Mouse (Mus musculus) urinary bladder, postnatal 4 days (tissue): ENCODE measurements around the gene Gm11444.
A peak's percentile ranks its signal among the peaks of the same experiment; 100 is the strongest.

Experiments
- DNase-seq, 2 experiments: peaks; one replicate each; pipeline ENCODE4 v3.0.0; 2021 to 2022; ENCODE audit warnings: low spot score in 2 of 2

The Gm11444 gene

DNA sequence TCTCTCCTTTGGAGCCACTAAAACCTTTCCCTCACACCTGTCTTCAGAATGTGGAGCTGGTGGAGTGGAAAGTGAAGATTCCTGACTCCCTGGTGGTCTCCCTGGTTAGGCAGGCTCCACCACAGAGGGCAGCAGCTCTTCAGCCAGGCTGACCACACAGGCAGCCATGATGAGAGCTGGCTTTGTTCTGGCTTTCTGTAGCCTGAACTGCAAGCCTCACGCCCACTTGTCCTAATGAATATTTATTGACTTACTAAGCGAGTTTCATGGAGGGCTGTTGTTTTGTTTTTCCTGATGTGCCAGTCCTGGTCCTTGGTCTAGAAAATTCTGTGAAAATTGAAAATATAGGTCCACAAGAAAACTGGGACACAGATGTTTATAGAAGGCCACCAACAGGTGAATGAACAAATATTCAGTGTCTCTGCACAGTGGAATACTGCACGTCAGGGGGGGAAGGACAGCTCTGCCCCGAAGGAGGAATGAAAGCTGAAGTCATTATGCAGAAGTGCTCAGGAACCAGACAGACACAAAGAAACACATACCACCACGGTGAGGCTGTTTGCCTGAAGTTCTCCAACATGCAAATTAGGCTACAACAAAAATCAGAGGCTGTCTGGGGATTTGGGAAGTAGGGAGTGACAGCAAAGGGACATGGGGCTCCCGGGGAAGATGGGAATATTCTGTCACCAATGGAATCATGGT is 8.0 kb upstream of the Gm11444 start:
- DNase-seq, result no peak

DNA sequence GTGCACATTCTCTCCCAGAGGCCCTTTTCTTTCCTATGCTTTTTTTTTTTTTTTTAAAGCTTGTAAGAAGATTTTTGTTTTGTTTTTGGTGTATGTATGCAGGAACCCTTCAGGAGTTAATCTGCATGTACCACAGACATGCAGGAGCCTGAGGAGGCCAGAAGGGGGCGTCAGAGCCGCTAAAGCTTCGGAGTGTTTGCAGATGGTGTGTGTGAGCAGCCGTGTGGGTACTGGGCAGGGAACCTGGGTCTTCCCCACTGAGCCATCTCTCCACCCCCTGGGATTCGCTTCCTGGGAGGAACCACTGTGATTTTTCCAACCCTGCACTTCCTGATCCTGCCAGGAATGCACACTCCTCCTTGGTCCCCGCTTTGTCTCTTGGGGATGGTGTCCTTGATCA is 625 bp upstream of the Gm11444 start:
- DNase-seq, result no peak

DNA sequence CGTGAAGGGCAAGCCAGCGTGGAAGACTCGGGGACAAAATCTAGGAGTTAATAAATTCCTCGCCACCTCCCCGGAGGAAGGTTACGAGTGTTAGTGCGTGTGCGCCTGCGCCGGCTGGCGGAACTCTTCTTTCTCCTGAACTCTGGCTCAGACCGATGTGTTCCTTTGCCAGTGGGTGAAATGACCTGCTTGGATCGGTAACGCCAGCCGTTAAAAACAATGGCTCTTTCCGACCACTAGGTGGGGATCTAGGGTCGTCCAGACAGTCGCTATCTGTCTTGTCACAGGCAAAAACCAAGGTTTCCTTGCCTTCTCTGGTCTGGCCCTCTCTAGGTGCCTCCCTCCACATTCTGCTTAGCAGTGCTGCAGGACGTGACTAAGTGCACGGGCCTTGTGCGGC is 1.1 kb downstream of the Gm11444 start:
- DNase-seq, result peak in 1 of 2 experiments; percentile 69

DNA sequence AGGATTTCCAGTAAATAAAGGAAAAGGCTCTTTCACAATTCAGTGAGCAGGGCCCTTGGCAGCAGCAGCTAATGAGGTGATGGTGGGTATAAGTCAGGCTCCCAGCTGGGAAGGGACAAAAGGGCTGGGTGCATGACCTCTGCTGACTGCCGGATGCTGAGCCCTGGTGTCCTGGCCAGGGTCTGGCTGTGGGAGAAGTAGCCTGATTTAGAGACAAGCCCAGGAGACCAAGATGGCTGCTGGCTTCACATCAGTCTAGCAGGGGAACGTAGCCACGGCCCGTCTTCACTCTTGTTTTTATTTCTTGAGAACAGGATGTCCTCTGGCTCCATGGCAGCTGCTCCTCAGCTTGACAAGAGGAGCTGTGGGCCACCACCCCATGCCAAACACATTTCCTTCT is 3.6 kb downstream of the Gm11444 start:
- no peak for DNase-seq

DNA sequence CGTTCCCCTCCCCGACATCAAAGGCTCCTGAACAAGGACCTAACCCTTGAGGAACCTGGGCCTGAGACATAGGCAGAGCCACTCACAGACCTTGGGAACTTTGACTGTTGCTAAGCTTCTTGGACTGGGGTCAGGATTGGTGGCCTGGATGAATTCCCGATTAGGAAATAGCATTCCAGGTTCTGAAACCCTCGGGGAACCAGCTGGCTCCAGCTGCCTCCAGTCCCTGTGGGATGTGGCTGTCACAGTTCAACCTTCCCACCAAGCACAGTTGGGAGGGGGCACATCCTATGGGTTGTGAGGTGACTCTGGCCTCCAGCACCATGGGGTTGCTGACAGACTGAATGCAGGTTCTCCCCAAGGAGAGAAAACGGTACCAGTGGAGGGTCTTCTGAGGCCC is 4.2 kb downstream of the Gm11444 start:
- DNase-seq, result no peak

DNA sequence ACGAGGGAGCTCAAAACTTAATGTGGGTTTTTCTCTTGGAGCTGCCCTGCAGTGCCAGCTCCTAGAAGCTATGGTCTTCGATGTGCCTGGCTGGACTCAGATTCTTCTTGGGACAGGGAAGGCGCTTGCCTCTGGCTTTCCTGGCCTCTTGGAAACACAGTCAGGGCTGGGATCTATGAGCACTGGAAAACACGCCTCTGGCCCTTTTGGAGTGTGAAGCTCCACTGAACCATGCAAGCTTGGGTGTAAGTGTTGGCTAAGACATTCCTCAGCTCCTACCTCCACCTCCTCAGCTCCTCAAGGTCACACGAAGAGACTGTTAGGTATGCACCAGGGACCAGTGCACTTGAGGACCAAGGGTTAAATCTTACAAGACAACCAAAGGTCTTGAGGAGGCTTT is 5.2 kb downstream of the Gm11444 start:
- DNase-seq, result no peak

DNA sequence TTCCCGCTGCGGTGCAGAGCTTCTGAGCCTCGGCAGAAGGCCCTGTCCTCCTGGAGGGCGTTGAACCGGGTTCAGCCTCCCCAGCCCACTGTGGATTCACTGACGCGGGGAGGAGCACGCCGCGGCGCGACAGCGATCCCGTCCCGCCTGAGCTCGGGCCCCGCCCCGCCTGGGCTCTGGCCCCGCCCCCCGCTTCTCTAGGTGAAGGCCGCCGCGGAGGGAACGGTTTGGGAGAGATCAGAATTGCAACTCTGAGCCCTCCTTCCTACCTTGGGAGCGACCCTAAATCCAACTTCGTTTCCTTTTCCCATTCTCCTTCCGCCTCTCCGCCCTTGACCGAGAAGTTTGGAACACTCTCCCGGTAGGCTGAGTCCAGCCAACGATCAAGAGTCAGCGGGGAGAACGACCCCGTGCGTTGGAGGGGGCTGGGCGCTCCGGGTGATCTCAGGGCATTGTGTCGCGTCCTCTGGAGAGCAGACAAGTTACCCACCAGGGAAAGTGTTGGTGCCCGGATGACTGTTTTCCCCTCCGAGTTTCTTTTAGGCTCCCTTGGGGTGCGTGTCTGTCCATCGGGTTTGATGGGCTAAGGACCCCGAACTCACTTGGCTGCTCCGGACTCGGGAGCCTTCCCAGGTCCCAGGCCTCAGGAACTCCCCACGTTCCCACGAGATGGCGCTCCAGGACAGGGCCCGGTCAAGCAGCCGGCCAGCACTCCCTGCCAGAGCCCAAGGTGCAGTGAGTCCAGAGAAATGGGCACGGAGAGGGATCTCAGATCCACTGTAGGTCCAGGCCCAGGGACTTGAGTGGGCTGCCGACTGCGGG is 5.8 kb downstream of the Gm11444 start:
- peak; percentile 88 to 94 for DNase-seq

DNA sequence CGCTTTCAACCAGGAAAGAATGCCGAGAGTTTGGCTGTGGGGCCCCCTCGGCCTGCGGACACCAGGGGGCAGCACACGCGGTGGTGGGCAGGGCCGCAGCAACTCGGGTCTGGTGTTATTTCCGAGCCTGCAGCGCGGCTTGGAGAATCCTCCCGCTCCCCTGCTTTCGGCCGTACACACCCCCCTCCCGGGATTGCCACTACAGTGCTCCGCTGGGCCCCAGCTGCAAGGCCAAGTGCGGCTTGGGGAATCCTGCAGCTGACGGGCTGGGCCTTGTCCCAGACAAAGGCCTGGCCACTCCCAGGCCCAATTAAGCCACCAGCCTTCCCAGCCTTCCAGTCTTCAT is 6.8 kb downstream of the Gm11444 start:
- DNase-seq, result peak; percentile 87 to 88

DNA sequence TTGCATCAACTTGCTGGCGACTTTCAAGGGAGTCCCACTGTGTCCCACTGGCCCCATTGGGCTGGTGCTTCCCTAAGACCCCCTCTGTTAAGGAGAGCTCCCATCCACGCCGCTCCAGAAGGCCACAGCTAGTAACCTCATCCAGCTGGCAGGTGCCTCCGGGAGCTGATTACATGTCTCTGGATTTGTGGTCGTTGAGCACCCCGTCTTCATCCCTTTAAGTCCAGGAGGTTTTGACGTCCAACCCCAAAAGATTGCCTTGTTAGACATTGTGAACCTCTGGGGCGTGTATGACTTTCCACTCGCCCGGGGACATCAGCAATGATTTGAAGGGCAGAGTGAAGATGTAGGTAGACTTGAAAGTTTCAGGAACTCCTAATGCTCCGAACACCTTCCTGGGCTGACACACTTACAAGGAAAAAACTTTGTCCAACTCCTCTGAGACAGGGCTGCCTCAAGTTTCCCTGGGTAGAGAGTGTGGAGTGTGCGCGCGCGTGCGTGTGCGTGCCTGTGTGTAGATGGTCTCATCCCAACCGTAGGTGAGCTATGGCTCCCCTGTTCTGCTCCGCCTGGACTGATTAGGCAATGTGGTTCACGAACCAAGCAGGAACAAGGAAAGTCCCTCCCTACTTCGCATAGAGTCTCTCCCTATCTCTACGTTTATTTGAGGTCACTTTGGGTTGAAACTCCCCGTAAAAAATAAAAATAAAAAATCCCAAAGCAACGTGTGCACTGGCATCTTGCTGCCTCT is 7.4 kb downstream of the Gm11444 start:
- peak in 1 of 2 experiments; percentile 27 for DNase-seq

DNA sequence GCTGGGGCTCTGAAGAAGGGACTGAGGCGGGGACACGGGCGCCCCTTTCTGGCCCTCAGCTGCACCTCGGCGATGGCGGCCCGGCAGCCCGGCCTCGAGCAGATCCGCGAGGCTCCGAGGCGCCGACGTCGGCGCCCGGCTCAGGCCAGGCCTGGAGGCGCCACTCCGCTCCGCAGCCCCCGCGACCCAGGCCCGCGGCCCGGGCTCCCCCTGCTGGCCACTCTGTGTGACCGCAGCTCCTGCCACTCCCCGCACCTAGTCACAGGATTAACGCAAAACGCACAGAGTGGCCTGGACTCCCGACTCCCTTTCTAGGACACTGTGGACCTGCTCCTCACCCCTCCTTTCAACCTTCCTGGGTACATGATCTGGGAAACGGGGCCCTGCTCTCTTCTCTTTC is 8.2 kb downstream of the Gm11444 start:
- DNase-seq, result peak; percentile 78 to 82

DNA sequence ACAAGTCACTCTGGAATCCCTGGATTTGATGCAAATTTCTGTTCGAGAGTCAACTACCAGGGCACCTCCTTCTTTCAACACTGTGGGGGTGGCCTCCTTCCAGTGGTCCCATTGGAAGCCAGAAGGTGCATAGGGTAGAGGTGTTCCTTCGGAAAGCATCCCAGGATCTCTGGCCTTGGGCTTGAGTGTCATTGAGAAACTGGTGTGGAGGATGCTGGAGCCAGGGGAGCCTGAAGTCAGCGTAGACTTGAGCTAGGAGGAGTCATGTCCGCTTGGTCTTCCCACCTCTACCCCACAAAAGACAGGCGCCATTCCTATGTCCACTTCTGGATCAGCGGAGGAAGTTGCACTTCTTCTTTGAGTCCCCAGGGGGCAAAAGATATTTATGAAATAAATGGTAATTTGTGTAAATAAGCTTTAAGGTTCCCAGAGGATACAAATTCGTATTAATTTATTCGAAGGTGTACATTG is 8.9 kb downstream of the Gm11444 start:
- DNase-seq, result peak in 1 of 2 experiments; percentile 29

DNA sequence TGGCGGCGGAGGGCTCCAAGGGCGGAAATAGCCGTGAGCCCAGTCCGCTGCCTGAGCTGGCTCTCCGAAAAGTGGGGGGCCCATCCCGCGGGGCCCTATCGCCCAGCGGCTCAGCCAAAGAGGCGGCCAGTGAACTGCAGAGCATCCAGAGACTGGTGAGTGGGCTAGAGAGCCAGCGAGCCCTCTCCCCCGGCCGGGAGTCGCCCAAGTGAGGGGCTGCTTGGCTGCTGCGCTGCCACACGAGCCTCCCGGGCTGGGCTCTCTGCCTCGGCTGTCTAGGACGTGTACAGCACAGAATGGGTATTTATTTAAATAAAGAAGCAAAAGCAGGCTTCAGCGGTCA is 9.4 kb downstream of the Gm11444 start:
- peak in 1 of 2 experiments; percentile 20 for DNase-seq

DNA sequence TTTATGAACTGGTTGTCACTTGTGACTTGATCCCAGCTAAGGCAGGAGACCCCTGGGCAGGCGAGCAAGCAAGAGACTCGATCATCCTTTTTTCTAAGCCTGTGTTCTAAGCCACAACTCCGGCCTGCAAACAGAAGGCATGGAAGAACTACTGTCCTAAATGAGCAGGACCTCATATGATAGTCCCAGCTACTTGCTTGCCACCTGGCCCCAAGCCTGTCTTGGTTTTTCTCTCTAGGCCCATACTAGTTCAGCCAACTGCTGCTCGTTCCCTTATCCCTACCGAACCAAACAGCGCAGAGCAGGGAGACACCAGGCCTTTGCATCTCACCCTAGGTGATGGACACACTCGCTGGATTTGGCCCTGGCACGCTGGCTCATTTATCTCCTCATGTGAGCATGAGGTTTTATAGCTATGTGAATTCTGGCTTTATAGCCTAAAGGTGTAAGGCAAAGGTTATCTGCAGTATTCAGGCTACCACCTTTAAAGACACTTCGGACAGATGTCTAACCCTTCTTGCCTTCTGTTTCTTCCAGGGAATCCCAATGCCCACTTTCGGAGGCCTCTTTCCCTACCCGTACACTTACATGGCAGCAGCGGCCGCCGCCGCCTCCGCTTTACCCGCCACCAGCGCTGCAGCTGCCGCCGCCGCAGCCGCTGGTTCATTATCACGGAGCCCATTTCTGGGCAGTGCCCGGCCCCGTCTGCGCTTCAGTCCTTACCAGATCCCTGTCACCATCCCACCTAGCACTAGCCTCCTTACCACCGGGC is 9.9 kb downstream of the Gm11444 start:
- DNase-seq, result no peak

DNA sequence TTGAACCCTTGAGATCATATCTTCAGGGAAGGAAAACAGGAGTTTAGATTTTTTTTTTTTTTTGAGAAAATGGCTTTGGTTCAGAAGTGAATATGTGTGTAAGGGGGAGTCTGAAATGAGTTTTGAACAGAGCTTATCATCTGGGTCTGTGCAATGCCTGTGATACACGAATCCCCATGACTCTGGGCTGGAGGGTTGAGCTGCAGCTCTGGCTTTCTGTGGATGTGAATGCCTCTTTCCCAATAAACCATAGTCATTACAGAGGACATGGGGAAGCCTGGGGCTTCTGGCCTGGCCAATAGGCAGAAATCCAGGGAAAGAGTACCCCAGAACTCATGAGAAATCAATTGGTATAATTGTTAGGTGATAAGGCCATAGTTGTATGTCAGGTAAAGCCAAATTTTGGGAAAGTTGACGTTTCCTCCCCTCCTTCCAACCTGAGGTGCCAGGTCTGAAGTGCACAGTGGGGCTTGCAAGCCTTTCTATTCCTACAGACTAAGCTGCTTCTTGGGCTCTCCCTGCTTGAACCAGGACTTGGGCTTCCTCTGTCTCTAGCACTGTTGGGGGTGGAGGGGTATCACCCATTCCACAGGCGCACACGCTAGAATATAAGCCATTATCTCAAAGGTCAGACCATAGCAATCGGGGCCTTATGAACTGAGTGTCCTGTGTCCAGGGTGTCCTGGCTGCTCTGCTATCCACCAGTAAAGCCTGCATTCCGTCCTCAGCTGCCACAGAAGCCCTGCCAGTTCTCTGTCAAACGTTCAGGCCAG is 10.7 kb downstream of the Gm11444 start:
- DNase-seq, result no peak

DNA sequence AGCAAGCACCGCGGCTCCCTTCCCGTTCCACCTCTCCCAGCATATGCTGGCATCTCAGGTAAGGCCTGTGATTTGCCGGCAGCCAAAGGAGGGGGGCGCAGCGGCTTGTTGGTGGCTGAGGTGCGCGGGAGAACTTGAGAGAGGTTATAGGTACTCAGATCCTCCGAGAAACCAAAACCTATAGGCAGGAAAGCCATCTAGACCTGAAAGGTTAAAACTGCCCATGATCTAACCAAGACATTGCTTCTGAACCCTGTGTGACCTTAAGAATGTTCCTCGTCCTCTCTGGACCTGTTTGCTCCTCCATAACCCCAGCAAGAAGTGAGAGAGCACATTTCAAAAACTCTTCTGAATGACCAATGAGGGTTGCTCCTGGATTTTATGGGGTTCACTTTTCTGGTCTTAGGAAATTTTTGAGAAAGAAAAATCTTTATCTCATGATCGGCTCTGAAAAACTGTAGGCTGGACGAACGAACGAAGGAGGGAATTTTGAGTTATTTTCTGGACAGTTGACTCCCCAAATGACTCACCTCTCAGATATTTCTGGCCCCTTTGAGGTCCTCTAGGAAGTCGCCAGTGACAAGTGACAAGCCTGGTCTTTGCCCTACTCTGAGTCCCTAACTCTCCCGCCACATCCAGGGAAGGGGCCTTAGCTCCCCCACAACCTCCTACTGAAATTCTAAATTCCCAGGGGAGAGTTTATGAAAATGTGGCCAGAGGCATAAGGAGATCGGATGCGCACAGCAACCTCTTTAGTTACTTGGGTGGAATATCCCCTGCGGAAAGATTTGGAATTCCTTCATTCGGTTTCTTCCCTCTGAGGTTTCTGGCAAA is 11.5 kb downstream of the Gm11444 start:
- DNase-seq, result no peak

DNA sequence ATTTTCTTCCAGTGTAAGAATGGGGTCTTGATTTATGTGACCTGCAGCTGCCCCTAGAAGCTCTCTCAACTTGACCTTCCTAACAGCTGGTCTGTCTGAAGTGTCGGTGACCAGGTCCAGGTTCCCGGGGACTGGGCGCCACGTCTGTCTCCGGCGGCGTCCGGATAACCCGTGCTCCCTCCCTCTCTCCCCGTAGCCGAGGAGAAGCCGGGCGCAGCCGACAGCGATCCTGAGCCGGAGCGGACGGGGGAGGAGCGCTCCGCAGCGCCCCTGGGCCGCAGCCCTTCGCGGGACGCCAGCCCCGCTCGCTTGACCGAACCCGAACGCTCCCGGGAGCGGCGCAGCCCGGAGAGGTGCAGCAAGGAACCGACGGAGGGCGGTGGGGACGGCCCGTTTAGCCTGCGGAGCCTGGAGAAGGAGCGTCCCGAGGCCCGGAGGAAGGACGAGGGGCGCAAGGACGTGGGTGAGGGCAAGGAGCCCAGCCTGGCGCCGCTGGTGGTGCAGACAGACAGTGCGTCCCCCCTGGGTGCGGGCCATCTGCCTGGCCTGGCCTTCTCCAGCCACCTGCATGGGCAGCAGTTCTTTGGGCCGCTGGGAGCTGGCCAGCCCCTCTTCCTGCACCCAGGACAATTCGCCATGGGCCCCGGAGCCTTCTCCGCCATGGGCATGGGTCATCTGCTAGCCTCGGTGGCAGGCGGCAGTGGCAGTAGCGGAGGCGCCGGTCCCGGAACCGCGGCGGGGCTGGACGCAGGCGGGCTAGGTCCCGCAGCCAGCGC is 12.3 kb downstream of the Gm11444 start:
- DNase-seq, result peak in 1 of 2 experiments; percentile 52

DNA sequence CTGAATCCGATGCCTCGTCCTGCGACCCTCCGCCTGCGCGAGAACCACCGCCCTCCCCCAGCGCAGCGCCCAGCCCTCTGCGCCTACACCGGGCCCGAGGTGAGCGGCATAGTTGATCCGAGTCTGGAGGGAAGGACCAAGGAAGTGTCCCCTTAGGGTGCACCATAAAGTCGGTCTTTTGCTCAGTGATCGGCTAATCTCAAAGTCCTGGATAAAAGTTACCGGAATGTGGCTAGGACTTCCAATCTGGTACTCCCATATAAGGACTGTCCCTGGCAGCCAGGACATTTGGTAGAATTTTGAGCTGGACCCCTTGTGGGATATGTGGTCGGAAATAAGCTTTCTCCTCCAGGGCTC is 12.9 kb downstream of the Gm11444 start:
- no peak for DNase-seq

DNA sequence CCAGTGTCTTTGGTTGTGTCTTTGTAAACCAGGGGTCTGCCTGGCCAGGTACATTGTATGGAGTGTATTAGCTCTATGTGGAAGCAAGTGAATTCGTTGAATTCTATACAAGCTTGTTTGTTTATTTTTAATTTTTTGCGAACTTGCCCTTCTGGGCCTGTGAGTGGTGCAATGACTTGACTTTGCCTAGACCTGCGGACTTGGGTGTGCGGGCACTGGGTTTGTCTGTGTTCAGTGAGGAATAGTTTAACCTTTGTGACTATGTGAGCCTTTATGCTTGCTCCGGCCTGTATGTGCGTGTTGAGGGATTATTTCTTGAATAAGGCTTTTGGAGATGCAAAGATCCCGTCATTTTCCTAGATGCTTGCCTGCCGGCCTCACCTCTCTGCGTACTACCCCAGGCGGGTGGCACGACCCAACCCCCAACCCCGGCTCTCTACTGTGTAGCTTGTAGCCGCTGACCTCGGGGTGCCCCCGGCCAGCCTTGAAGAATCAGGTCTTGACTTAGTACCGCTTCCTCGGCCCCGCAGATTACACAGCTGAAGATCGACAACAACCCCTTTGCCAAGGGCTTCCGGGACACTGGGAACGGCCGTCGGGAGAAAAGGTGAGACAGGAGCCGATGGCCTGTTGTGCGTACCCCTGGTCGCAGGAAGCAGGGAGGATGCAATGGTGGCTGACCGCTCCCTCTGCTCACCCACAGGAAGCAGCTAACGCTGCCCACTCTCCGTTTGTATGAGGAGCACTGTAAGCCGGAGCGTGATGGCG is 13.4 kb downstream of the Gm11444 start:
- no peak for DNase-seq
